Mouse (Mus musculus) MEL (cell line): Measurements from ENCODE around the gene Kcnb1. TPM values are rescaled to one million over a fixed set of nuclear protein-coding genes. Genes with fewer than 3 reads are reported as not detected.

Experiments used
- DNase-seq: peaks from one replicate; pipeline ENCODE4 v3.0.0; 2011; ENCODE audit warnings: low read depth, low spot score
- H3K27ac ChIP-seq: 2 replicates; pipeline ENCODE4 v1.5.1; 2012; ENCODE audit warnings: low read depth, mild to moderate bottlenecking, control low read depth, low read length, moderate library complexity; ENCODE audit not compliant: control insufficient read depth
- H3K27me3 ChIP-seq, 2 experiments: fragments of 150-350 bp in 1 of 2; sonication (generic) in 1 of 2; 2 replicates each; pipeline ENCODE4 v1.6.1; 2012; ENCODE audit warnings: low read length in 2 of 2, mild to moderate bottlenecking in 2 of 2, improper control_type of control experiment in 1 of 2, moderate library complexity in 1 of 2; ENCODE audit not compliant: insufficient read depth in 2 of 2, control insufficient read depth in 1 of 2
- H3K36me3 ChIP-seq, 2 experiments: 2 replicates each; pipeline ENCODE4 v1.6.1; 2012 to 2014; ENCODE audit warnings: low read length in 2 of 2, improper control_type of control experiment in 1 of 2, inconsistent platforms in 1 of 2, mild to moderate bottlenecking in 1 of 2; ENCODE audit not compliant: insufficient read depth in 2 of 2, control insufficient read depth in 1 of 2
- H3K4me1 ChIP-seq, 2 experiments: fragments of 150-350 bp in 1 of 2; sonication (generic) in 1 of 2; 2 replicates each; pipeline ENCODE4 v1.6.1; 2012; ENCODE audit warnings: low read length in 2 of 2, improper control_type of control experiment in 1 of 2, mild to moderate bottlenecking in 1 of 2; ENCODE audit not compliant: insufficient read depth in 2 of 2, control insufficient read depth in 1 of 2
- H3K4me3 ChIP-seq, 2 experiments: fragments of 150-350 bp in 1 of 2; sonication (generic) in 1 of 2; 2 replicates each; pipeline ENCODE4 v1.5.1; 2012; ENCODE audit warnings: low read depth in 2 of 2, low read length in 2 of 2, mild to moderate bottlenecking in 2 of 2, moderate library complexity in 2 of 2, control low read depth in 1 of 2, improper control_type of control experiment in 1 of 2; ENCODE audit not compliant: control insufficient read depth in 1 of 2, insufficient read depth in 1 of 2
- H3K79me2 ChIP-seq: 2 replicates; pipeline ENCODE4 v1.6.1; 2012; ENCODE audit warnings: mild to moderate bottlenecking, low read length, moderate library complexity; ENCODE audit not compliant: control insufficient read depth, poor library complexity, insufficient read depth
- H3K9ac ChIP-seq: 2 replicates; pipeline ENCODE4 v1.6.1; 2012; ENCODE audit warnings: low read depth, mild to moderate bottlenecking, control low read depth, low read length, moderate library complexity; ENCODE audit not compliant: control insufficient read depth, poor library complexity, severe bottlenecking
- H3K9me3 ChIP-seq: fragments of 150-350 bp; sonication (generic); replicated peaks from 2 replicates; pipeline ENCODE4 v1.6.1; 2012; ENCODE audit warnings: mild to moderate bottlenecking, low read length, improper control_type of control experiment, moderate library complexity; ENCODE audit not compliant: insufficient read depth
- BHLHE40 ChIP-seq: IDR thresholded peaks from 2 replicates; pipeline ENCODE4 v1.6.1; 2012; ENCODE audit warnings: low read depth, mild to moderate bottlenecking, inconsistent platforms, low read length, improper control_type of control experiment, borderline replicate concordance
- CHD1 ChIP-seq: IDR thresholded peaks from 2 replicates; pipeline ENCODE4 v1.6.1; 2012; ENCODE audit warnings: low read depth, mild to moderate bottlenecking, inconsistent platforms, low read length, improper control_type of control experiment
- CHD2 ChIP-seq: IDR thresholded peaks from 2 replicates; pipeline ENCODE4 v1.6.1; 2011; ENCODE audit warnings: low read length, improper control_type of control experiment
- CTCF ChIP-seq, 3 experiments: IDR thresholded peaks in 2 of 3; conservative IDR thresholded peaks in 1 of 3; 2 replicates each; pipeline ENCODE4 v1.5.1; 2011 to 2012; ENCODE audit warnings: low read length in 3 of 3, low read depth in 2 of 3, mild to moderate bottlenecking in 2 of 3, improper control_type of control experiment in 1 of 3, inconsistent platforms in 1 of 3, mixed read lengths in 1 of 3, moderate library complexity in 1 of 3; ENCODE audit not compliant: control insufficient read depth in 1 of 3, insufficient read depth in 1 of 3, poor library complexity in 1 of 3, severe bottlenecking in 1 of 3
- E2F4 ChIP-seq: IDR thresholded peaks from 2 replicates; pipeline ENCODE4 v1.6.1; 2011; ENCODE audit warnings: low read depth, low read length, improper control_type of control experiment, borderline replicate concordance
- EP300 ChIP-seq, 2 experiments: IDR thresholded peaks; 2 replicates each; pipeline ENCODE4 v1.6.1; 2011; ENCODE audit warnings: improper control_type of control experiment in 2 of 2, low read length in 2 of 2, low read depth in 1 of 2, mild to moderate bottlenecking in 1 of 2
- HCFC1 ChIP-seq: IDR thresholded peaks from 2 replicates; pipeline ENCODE4 v1.6.1; 2012; ENCODE audit warnings: low read depth, mild to moderate bottlenecking, inconsistent platforms, low read length, improper control_type of control experiment, moderate library complexity
- JUND ChIP-seq: IDR thresholded peaks from 2 replicates; pipeline ENCODE4 v1.6.1; 2011; ENCODE audit warnings: low read depth, mild to moderate bottlenecking, improper control_type of control experiment, low read length
- KAT2A ChIP-seq: conservative IDR thresholded peaks from 2 replicates; pipeline ENCODE4 v1.6.1; 2012; ENCODE audit warnings: low read depth, low read length, improper control_type of control experiment, inconsistent platforms
- MAX ChIP-seq: IDR thresholded peaks from 2 replicates; pipeline ENCODE4 v1.6.1; 2011; ENCODE audit warnings: low read length, improper control_type of control experiment
- MXI1 ChIP-seq: IDR thresholded peaks from 2 replicates; pipeline ENCODE4 v1.6.1; 2011; ENCODE audit warnings: mild to moderate bottlenecking, low read depth, low read length, improper control_type of control experiment
- NELFE ChIP-seq: IDR thresholded peaks from 2 replicates; pipeline ENCODE4 v1.6.1; 2011; ENCODE audit warnings: low read depth, low read length, improper control_type of control experiment
- NRF1 ChIP-seq: IDR thresholded peaks from 2 replicates; pipeline ENCODE4 v1.6.1; 2014; ENCODE audit warnings: low read depth, mild to moderate bottlenecking, inconsistent platforms, low read length, improper control_type of control experiment, moderate library complexity; ENCODE audit not compliant: poor library complexity, insufficient read depth, severe bottlenecking
- POLR2A ChIP-seq, 2 experiments: IDR thresholded peaks; 2 replicates each; pipeline ENCODE4 v1.6.1; 2011 to 2012; ENCODE audit warnings: low read length in 2 of 2, mild to moderate bottlenecking in 2 of 2, control low read depth in 1 of 2, improper control_type of control experiment in 1 of 2, low read depth in 1 of 2, moderate library complexity in 1 of 2; ENCODE audit not compliant: control insufficient read depth in 1 of 2, insufficient read depth in 1 of 2, poor library complexity in 1 of 2
- POLR2AphosphoS2 ChIP-seq: IDR thresholded peaks from 2 replicates; pipeline ENCODE4 v1.6.1; 2011; ENCODE audit warnings: low read length, improper control_type of control experiment
- POLR2AphosphoS5 ChIP-seq: IDR thresholded peaks from 2 replicates; pipeline ENCODE4 v1.6.1; 2012; ENCODE audit warnings: low read depth, borderline replicate concordance, mild to moderate bottlenecking, inconsistent platforms, low read length, moderate library complexity, mixed read lengths
- SMC3 ChIP-seq: IDR thresholded peaks from 2 replicates; pipeline ENCODE4 v1.6.1; 2011; ENCODE audit warnings: low read depth, low read length, improper control_type of control experiment
- TAL1 ChIP-seq: IDR thresholded peaks from 2 replicates; pipeline ENCODE4 v1.6.1; 2012; ENCODE audit warnings: mild to moderate bottlenecking, inconsistent platforms, low read length, moderate library complexity, mixed read lengths
- TCF12 ChIP-seq: IDR thresholded peaks from 2 replicates; pipeline ENCODE4 v1.6.1; 2014; ENCODE audit warnings: low read depth, mild to moderate bottlenecking, inconsistent platforms, low read length, improper control_type of control experiment, moderate library complexity
- UBTF ChIP-seq: IDR thresholded peaks from 2 replicates; pipeline ENCODE4 v1.6.1; 2012; ENCODE audit warnings: low read depth, mild to moderate bottlenecking, inconsistent platforms, low read length, improper control_type of control experiment, moderate library complexity, borderline replicate concordance; ENCODE audit not compliant: insufficient read depth
- USF1 ChIP-seq: IDR thresholded peaks from 2 replicates; pipeline ENCODE4 v1.6.1; 2014; ENCODE audit warnings: low read depth, mild to moderate bottlenecking, inconsistent platforms, low read length, improper control_type of control experiment, moderate library complexity
- USF2 ChIP-seq, 2 experiments: IDR thresholded peaks; 2 replicates each; pipeline ENCODE4 v1.6.1; 2011 to 2012; ENCODE audit warnings: improper control_type of control experiment in 2 of 2, low read length in 2 of 2, borderline replicate concordance in 1 of 2, inconsistent platforms in 1 of 2, low read depth in 1 of 2, mild to moderate bottlenecking in 1 of 2; ENCODE audit not compliant: insufficient read depth in 1 of 2
- ZC3H11A ChIP-seq: IDR thresholded peaks from 2 replicates; pipeline ENCODE4 v1.6.1; 2012; ENCODE audit warnings: low read depth, mild to moderate bottlenecking, inconsistent platforms, low read length, improper control_type of control experiment
- ZKSCAN1 ChIP-seq: IDR thresholded peaks from 2 replicates; pipeline ENCODE4 v1.6.1; 2012; ENCODE audit warnings: low read depth, mild to moderate bottlenecking, inconsistent platforms, low read length, improper control_type of control experiment, moderate library complexity
- ZNF384 ChIP-seq: IDR thresholded peaks from 2 replicates; pipeline ENCODE4 v1.6.1; 2012; ENCODE audit warnings: low read depth, mild to moderate bottlenecking, inconsistent platforms, low read length, improper control_type of control experiment
- polyA plus RNA-seq, 2 experiments: library from polyadenylated mRNA; stranded (reverse) in 1 of 2; unstranded in 1 of 2; fragments of >175 nt in 1 of 2; fragments of >200 nt in 1 of 2; gene quantifications; 2 replicates each; pipeline versions ENCODE4 v1.2.1 to v1.2.4; 2012; ENCODE audit warnings: low replicate concordance in 2 of 2, low read depth in 1 of 2; ENCODE audit not compliant: insufficient read length in 2 of 2, insufficient read depth in 1 of 2, missing spikeins in 1 of 2
- total RNA-seq: library from RNA; depleted of rRNA; stranded (reverse); fragments of 300-350 nt; gene quantifications from 2 replicates; pipeline ENCODE4 v1.2.3, GENCODE M21; 2012

Gene Kcnb1
- total and polyA plus RNA-seq, 3 experiments = 0.39 to 3.6 TPM; not detected in 1

DNA sequence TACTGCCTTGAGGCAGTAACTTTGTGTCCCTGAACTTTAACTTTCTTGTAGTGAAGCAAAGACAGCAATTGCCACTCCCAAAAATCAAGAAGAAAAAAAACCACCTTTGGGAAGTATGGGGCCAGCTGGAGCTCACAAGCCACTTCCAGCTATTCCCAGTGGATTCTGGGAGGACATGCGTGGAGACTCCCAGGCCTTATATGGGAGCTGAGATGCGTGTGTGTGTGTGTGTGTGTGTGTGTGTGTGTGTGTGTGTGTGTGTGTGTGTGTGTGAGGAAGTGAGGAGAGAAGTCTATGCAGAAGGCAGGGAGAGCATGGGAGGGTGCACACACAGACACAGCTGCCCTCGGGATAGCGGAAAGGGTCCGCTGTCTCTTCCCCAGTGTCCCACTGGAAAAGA lies 62.6 kb downstream of the Kcnb1 start:
- no peaks in the 10 kb centered on the region; a peak in 1 of 4 replicates for H3K36me3 ChIP-seq
- H3K9ac ChIP-seq = no peak overlapping the region
- no peaks in the 10 kb centered on the region for H3K79me2 ChIP-seq
- no peak for DNase-seq
- H3K27ac ChIP-seq = no peak overlapping the region
- H3K4me3 ChIP-seq = no peak overlapping the region
- peaks cover 0 to 15% of the 10 kb centered on the region in 2 experiments; a peak in 1 of 4 replicates for H3K4me1 ChIP-seq
- no peaks in the 10 kb centered on the region for H3K27me3 ChIP-seq
- no peaks in the 10 kb centered on the region for H3K9me3 ChIP-seq
- no peak for TF ChIP-seq POLR2AphosphoS2
- no peak for TF ChIP-seq POLR2AphosphoS5
- TF ChIP-seq KAT2A = no peak
- TF ChIP-seq ZNF384 = no peak
- no peak for TF ChIP-seq USF2 (IDR thresholded peaks at IDR 0.05; ENCODE audit: borderline replicate concordance in 1 of 2, insufficient read depth in 1 of 2, low read depth in 1 of 2, low read length in 2 of 2)
- TF ChIP-seq CHD1 = no peak
- TF ChIP-seq MAX = no peak
- TF ChIP-seq NELFE = no peak
- no peak for TF ChIP-seq HCFC1
- no peak for TF ChIP-seq JUND
- TF ChIP-seq NRF1 = no peak
- no peak for TF ChIP-seq USF1
- TF ChIP-seq CHD2 = no peak
- no peak for TF ChIP-seq EP300 (IDR thresholded peaks at IDR 0.05; ENCODE audit: low read depth in 1 of 2, low read length in 2 of 2)
- no peak for TF ChIP-seq TCF12
- TF ChIP-seq MXI1 = no peak
- TF ChIP-seq UBTF = no peak
- TF ChIP-seq CTCF (IDR thresholded peaks at IDR 0.05 in 2 of 3, conservative IDR thresholded peaks at IDR 0.05 in 1 of 3; ENCODE audit: control insufficient read depth in 1 of 3, insufficient read depth in 1 of 3, low read depth in 2 of 3, low read length in 3 of 3, poor library complexity in 1 of 3, severe bottlenecking in 1 of 3) = no peak
- TF ChIP-seq BHLHE40 = no peak
- TF ChIP-seq, all 39 proteins: peak for 0

DNA sequence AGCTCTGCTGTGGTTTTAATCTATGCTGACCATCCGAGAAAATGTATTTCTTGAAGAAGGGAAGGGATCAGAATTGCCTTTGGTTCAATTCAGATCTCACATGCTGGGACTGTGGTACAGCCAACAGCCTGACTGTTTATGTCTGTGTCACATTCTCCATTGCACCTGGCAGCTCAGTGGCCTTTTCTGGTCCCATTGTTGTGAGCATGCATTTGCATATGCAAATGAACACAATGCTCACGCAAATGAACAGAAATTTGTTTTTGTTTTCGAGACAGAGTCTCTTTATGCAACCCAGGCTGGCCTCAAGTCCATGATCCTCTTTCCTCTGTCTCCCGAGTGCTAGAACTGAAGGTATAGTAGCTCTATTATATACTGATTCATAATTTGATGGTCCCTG lies 64.2 kb downstream of the Kcnb1 start:
- H3K79me2 ChIP-seq = no peaks in the 10 kb centered on the region
- peaks cover 0 to 15% of the 10 kb centered on the region in 2 experiments; a peak in 1 of 4 replicates for H3K4me1 ChIP-seq
- H3K4me3 ChIP-seq = no peak overlapping the region
- no peak overlapping the region for H3K9ac ChIP-seq
- no peaks in the 10 kb centered on the region for H3K27me3 ChIP-seq
- TF ChIP-seq ZKSCAN1 (no peak), CHD1 (no peak), TAL1 (no peak), USF2 (IDR thresholded peaks at IDR 0.05; ENCODE audit: borderline replicate concordance in 1 of 2, insufficient read depth in 1 of 2, low read depth in 1 of 2, low read length in 2 of 2) (no peak), POLR2A (IDR thresholded peaks at IDR 0.05; ENCODE audit: control insufficient read depth in 1 of 2, insufficient read depth in 1 of 2, low read depth in 1 of 2, low read length in 2 of 2, poor library complexity in 1 of 2) (no peak), ZC3H11A (no peak), ZNF384 (no peak), USF1 (no peak), EP300 (IDR thresholded peaks at IDR 0.05; ENCODE audit: low read depth in 1 of 2, low read length in 2 of 2) (no peak), UBTF (no peak), SMC3 (no peak), KAT2A (no peak), E2F4 (no peak), MXI1 (no peak), JUND (no peak)
- H3K9me3 ChIP-seq = no peaks in the 10 kb centered on the region
- no peak for DNase-seq
- no peaks in the 10 kb centered on the region; a peak in 1 of 4 replicates for H3K36me3 ChIP-seq
- H3K27ac ChIP-seq = no peak overlapping the region
